Mouse (Mus musculus) kidney, postnatal 14 days (tissue): Measurements from ENCODE around the gene Nek11.
"Not testable (repeated sequence)": the region's sequence is repeated elsewhere in the genome, so short reads cannot be mapped to it uniquely, and the experiment has no call there.

Experiments used
- DNase-seq: peaks from one replicate; pipeline ENCODE4 v3.0.0; 2022; ENCODE audit warnings: mixed read lengths

Gene Nek11

GRCm38 (mm10) chr9:105134536-105134935, 260.8 kb downstream of the Nek11 start:
- DNase-seq: no peak

GRCm38 (mm10) chr9:105132002-105132367, 263.3 kb downstream of the Nek11 start:
- no peak for DNase-seq

GRCm38 (mm10) chr9:105131253-105132001, 263.9 kb downstream of the Nek11 start, which contains the start of gene Nudt16:
Nudt16 (minus strand) TSS chr9:105131824.
- DNase-seq: peak; percentile 92

- DNase-seq: no peak
Measured at GRCm38 (mm10) chr9:105130331-105130730, 265.0 kb downstream of the Nek11 start.

GRCm38 (mm10) chr9:105125206-105125605, 270.1 kb downstream of the Nek11 start:
- not testable (repeated sequence) for DNase-seq
